In the genomic region with DNA sequence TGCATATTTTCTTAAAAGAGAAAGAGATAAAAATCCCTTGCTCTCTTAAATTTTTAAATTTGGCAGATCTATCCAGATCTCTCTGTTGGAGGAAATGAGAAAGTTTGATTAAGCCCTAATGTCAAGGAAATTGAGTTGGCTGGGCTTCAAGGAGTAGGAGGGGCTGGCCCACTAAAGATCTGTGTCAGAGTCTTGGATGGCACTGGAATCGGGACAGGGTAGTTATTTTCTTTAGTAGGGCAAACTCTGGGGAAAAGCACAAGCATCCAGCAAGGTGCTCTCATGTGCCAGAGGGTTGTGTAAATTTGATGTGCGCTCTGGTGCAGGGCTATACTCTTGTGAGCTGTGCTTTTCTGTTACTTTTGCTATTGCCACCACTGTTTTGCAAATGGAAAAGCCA, we compare ENCODE assay signal across 13 mouse cellular contexts. TPM values are rescaled to one million over a fixed set of nuclear protein-coding genes. Genes with fewer than 3 reads are reported as not detected.
A peak's percentile ranks its signal among the peaks of the same experiment; 100 is the strongest.
DNase-seq lines count a peak whose midpoint lies in the region; ATAC-seq and TF ChIP-seq lines count a peak whose summit lies in the region.
"Had no signal": no experiment of that assay in that cellular context is flagged by ENCODE, and none has a peak within 500 bp of the region (broad histone marks: within the 10 kb centered on the region; RNA-seq: fewer than 3 reads in every experiment).

No protein-coding gene starts in this region.

- ATAC-seq in forebrain, embryonic 11.5 days (replicated peaks; ENCODE audit: low FRiP score) = peak; percentile 47; the same call in 1 of the 2 replicates
- ATAC-seq in midbrain, embryonic 16.5 days = peak; percentile 62
- ATAC-seq: liver, postnatal 0 days had no signal

- TF ChIP-seq CTCF in layer of hippocampus, adult 2 months (conservative IDR thresholded peaks at IDR 0.05) = no peak

- H3K4me1 ChIP-seq in forebrain, embryonic 11.5 days (replicated peaks; ENCODE audit: control insufficient read depth, insufficient read depth, low read length) = 0 out of 2 replicates have a peak, but pooled peaks cover 3% of the 10 kb centered on the region
- H3K4me1 ChIP-seq in midbrain, embryonic 16.5 days (ENCODE audit: control insufficient read depth, insufficient read depth, low read length) = peaks cover 7% of the 10 kb centered on the region
- H3K4me1 ChIP-seq: embryonic facial prominence, embryonic 10.5 days; limb, embryonic 12.5 days had no signal

- no peaks in the 10 kb centered on the region; the same call in 1 of the 2 replicates for H3K27me3 ChIP-seq in forebrain, embryonic 11.5 days (ENCODE audit: control insufficient read depth, insufficient read depth, low read length)
- H3K27me3 ChIP-seq in midbrain, embryonic 16.5 days (ENCODE audit: control insufficient read depth, insufficient read depth, low read depth, low read length) = no peaks in the 10 kb centered on the region; the same call in 1 of the 2 replicates
- H3K27me3 ChIP-seq: limb, embryonic 12.5 days had no signal

- H3K9ac ChIP-seq in forebrain, embryonic 11.5 days (ENCODE audit: low read length) = no peak overlapping the region
- H3K9ac ChIP-seq in midbrain, embryonic 16.5 days (ENCODE audit: low read depth, low read length) = no peak overlapping the region
- H3K9ac ChIP-seq: limb, embryonic 12.5 days; liver, postnatal 0 days had no signal

- peak overlapping the region; percentile 7; the same call in 1 of the 2 replicates for H3K27ac ChIP-seq in layer of hippocampus, adult 2 months
- H3K27ac ChIP-seq in forebrain, embryonic 11.5 days (ENCODE audit: low read depth, low read length) = peak overlapping the region; percentile 18; the same call in 1 of the 2 replicates
- no peak overlapping the region for H3K27ac ChIP-seq in midbrain, embryonic 16.5 days (ENCODE audit: low read length)
- H3K27ac ChIP-seq: embryonic facial prominence, embryonic 10.5 days; limb, embryonic 12.5 days had no signal

- no peaks in the 10 kb centered on the region for H3K9me3 ChIP-seq in forebrain, embryonic 11.5 days (ENCODE audit: control insufficient read depth, low read length)
- no peaks in the 10 kb centered on the region for H3K9me3 ChIP-seq in midbrain, embryonic 16.5 days (replicated peaks; ENCODE audit: control insufficient read depth, low read length, poor library complexity, severe bottlenecking)
- H3K9me3 ChIP-seq: embryonic facial prominence, embryonic 10.5 days; limb, embryonic 12.5 days had no signal

- H3K36me3 ChIP-seq in forebrain, embryonic 11.5 days (ENCODE audit: control insufficient read depth, insufficient read depth, low read length) = no peaks in the 10 kb centered on the region
- no peaks in the 10 kb centered on the region for H3K36me3 ChIP-seq in midbrain, embryonic 16.5 days (ENCODE audit: control insufficient read depth, insufficient read depth, low read length)
- H3K36me3 ChIP-seq: embryonic facial prominence, embryonic 10.5 days; limb, embryonic 12.5 days had no signal

- H3K4me3 ChIP-seq in layer of hippocampus, adult 2 months = no peak overlapping the region
- no peak overlapping the region for H3K4me3 ChIP-seq in forebrain, embryonic 11.5 days (ENCODE audit: low read depth, low read length)
- H3K4me3 ChIP-seq in midbrain, embryonic 16.5 days (ENCODE audit: low read depth, low read length) = no peak overlapping the region
- H3K4me3 ChIP-seq: embryonic facial prominence, embryonic 10.5 days; limb, embryonic 12.5 days had no signal

- intact Hi-C loops in left cerebral cortex, postnatal 10 days (cut with DNase I) = no loop called here

- WGBS in forebrain, embryonic 11.5 days = 54% methylated on average over 2 of the region's 2 CpGs
- 55% methylated on average over 2 of the region's 2 CpGs for WGBS in midbrain, embryonic 16.5 days

- DNase-seq in adrenal gland, adult (ENCODE audit: inconsistent age in 2 of 2, low spot score in 1 of 2) = peak; percentile 75 to 91
- DNase-seq in adrenal gland, postnatal 4 days (ENCODE audit: low spot score in 2 of 2) = no peak
- DNase-seq in layer of hippocampus, adult 2 months (ENCODE audit: low spot score in 2 of 2) = no peak
- DNase-seq in layer of hippocampus, postnatal 25 days (ENCODE audit: extremely low spot score in 1 of 2, low spot score in 1 of 2) = no peak
- DNase-seq in forebrain, embryonic 11.5 days (ENCODE audit: low spot score) = no peak
- DNase-seq in retina, embryonic 14.5 days (ENCODE audit: low spot score) = no peak
- no peak for DNase-seq in left cerebral cortex, postnatal 10 days (ENCODE audit: extremely low spot score in 1 of 2, low spot score in 2 of 2)
- DNase-seq: kidney, adult 8-10 months; liver, postnatal 0 days had no signal

- no peak overlapping the region for H3K4me2 ChIP-seq in forebrain, embryonic 11.5 days (ENCODE audit: low read depth, low read length, severe bottlenecking)
- no peak overlapping the region for H3K4me2 ChIP-seq in midbrain, embryonic 16.5 days (ENCODE audit: low read length)
- H3K4me2 ChIP-seq: limb, embryonic 12.5 days had no signal

RNA-seq across cellular contexts. Expression of a gene that starts 45.9 kb away (rescaled TPM):
- total RNA-seq in adrenal gland, postnatal 4 days (2021) = 10 to 100 TPM; 13.0 to 16.5 TPM
- total RNA-seq in layer of hippocampus, adult 2 months (2021) = 100 to 1,000 TPM; 285 to 321 TPM
- total RNA-seq in layer of hippocampus, postnatal 25 days (2021) = 100 to 1,000 TPM; 282 to 299 TPM
- 8.3 and 9.0 TPM in 2 replicates for polyA plus RNA-seq in forebrain, embryonic 11.5 days (2014; fragmentation: Nextera tagmentation; extraction: Ambion mirVana)
- 96.0 and 112 TPM in 2 replicates for polyA plus RNA-seq in midbrain, embryonic 16.5 days (2015; fragmentation: Nextera tagmentation; extraction: Ambion mirVana)
- total RNA-seq in left cerebral cortex, postnatal 10 days (2021) = 100 to 1,000 TPM; 256 to 261 TPM
- total RNA-seq: megakaryocyte-erythroid progenitor cell, adult 5-6 weeks had no signal
- polyA plus RNA-seq: liver, postnatal 0 days had no signal

Comparison
In these comparisons a context has a peak if more than half of its experiments do, and no peak if none do; other contexts are left out.
1. DNase-seq: peak in adrenal gland, adult (2 of 2); none in adrenal gland, postnatal 4 days (0 of 2), layer of hippocampus, adult 2 months (0 of 2), layer of hippocampus, postnatal 25 days (0 of 2), forebrain, embryonic 11.5 days (single experiment), retina, embryonic 14.5 days (single experiment) and left cerebral cortex, postnatal 10 days (0 of 2).
2. RNA of a gene that starts 45.9 kb away (total RNA-seq): 285 to 321 TPM in layer of hippocampus, adult 2 months, 282 to 299 TPM in layer of hippocampus, postnatal 25 days and 256 to 261 TPM in left cerebral cortex, postnatal 10 days; 13.0 to 16.5 TPM in adrenal gland, postnatal 4 days; every median in the first group is over 10 times any median in the second.